Mouse (Mus musculus) naive thymus-derived CD4-positive, alpha-beta T cell, adult 2 months (primary cell): ENCODE measurements at regions not wholly inside any gene's neighbourhood (a gene's known extent, or its start where the extent isn't known, plus 50 kb on each side); places are given as distances from the start of the nearest gene placed in this dataset.

ENCODE experiments used
- DNase-seq: peaks from one replicate; pipeline ENCODE4 v3.0.0-alpha.2; 2011; ENCODE audit warnings: low read depth

DNA sequence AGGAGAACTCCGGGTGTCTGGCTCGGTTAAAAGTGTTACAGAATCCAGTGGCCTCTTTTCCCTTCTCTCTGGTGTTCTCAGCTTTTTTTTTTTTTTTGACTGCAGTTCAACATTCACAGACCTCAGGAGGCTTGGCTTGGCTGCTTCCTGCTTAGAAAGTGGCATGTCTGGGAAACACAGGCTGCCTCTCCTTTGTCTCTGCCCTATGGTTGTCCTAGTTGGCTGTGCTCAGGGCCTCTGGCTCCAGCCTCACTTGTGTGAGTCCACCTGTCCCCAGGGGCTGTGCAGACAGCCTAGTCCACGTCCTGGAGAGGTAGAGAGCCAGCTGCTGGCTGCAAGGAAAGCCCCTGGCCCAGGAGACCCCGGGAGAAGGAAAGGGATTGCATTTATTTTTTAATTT is 212.3 kb upstream of the Rbfox1 start:
- no peak for DNase-seq

DNA sequence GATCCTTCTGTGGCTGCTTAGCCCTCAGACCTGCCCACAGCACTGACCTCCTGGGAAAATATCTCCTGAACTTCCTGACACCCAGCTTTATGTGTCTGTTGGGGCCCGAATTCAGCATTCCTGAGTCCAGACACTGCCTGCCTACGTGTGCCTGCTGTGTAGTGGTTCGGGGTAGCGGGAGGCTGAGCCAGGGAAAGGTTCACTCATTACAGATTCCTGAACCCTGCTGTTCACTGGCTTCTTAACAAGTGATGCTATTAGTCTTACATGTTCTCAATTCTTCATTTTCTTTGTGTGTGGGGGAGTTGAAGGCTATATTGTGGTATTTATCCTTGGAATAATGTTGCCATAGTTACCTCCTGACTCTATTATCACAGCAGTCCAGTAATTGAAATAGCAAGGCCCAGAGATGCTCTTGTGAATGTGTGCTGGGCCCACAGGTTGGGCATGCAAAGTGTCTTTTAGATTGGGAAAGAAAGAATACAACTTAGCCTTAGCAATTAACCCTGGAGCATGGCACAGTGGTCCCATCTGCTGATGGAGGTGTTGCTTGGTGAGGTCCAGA is 216.7 kb upstream of the Rbfox1 start:
- DNase-seq = no peak

DNA sequence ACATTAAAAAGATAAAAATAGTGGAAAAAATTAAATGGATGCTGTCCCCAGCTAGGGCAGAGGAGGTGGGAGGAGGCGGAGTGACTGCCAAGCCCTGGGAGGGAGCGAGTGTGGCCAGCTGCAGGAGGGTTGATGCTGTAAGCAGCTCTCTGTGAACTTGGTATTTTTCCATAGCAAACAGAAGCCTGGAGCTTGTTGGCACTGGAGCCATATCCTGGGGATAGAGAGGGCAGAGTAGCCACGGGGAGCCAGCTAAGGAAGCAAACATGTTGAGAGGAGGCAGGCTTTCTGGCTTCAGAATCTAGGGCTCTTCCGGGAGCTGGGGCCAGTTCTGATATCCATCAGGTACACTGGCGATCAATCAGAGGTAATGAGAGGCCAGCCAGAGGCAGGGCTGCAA is 223.2 kb upstream of the Rbfox1 start:
- DNase-seq = no peak

DNA sequence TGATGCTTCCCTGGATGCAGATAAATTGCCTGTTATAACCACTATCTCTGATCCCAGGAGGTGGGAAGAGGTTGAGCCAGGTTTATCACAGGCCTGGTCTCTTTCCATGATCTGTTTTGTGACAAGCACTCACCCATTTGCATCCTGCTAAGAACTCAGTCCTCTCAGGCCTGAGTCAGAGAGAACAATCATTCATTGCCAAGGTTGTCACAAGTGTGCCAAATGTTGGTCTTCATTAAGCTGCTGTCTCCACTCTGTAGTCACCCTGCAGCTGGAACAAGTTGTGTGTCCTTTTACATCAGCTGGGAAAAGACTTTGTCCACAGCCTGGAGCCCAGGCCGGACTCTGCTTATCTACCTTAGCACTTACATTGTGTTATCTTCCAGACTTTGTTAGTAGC is 233.6 kb upstream of the Rbfox1 start:
- DNase-seq = no peak

DNA sequence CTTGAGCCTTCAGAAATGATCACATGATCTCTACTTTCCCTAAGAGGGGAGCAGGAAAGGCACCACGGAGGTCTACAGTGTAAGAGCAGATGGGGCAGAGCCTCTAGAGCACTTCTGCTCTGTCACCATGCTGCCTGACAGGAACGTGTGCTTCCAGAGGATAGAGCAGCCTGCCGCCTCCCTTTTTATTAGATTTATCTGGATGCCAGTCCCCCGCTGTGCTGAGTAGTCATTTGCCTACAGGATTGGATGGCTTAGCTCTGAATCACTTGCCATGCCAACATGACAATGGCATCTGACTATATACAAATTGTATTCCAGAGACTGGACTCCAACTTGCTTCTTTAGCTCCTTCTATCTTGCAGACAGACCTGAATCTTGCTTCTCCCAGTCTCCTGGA is 234.2 kb upstream of the Rbfox1 start:
- DNase-seq = no peak

DNA sequence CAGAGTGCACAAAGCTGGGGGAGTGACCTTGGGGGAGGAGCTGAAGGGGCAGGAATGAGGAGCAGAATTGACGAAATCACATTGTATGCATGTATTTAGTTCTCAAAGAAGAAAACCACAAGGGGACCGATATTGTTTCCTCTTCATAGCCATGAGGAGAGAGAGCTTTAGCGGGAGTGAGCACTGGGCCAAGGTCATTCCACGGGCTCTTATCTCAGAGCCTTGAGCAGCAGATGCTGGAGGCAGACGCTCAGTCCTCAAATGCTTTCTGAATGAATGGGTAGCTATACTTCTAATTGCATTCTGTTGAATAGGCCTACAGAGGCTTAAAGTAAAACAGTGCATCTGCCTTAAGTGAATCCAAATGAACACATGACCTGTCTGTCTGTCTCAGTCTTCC is 245.2 kb upstream of the Rbfox1 start:
- no peak for DNase-seq

DNA sequence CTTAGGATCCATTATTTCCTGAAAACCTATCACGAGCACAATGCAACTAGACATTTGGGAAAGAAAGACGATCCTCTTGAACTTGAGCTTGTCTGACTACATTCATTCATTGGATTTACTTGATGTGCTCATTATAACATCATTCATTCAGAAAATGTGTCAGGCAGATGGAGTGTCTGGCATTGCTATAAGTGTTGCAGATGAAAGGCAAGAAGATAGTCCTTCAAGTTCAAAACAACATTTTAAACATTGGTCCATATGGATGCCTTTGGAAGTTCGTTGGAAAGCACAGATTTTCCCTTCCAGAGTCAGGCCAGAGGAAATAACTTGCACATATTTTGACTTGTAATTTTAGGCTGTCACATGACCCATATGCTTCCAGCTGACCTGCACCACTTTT is 255.2 kb upstream of the Rbfox1 start:
- no peak for DNase-seq

DNA sequence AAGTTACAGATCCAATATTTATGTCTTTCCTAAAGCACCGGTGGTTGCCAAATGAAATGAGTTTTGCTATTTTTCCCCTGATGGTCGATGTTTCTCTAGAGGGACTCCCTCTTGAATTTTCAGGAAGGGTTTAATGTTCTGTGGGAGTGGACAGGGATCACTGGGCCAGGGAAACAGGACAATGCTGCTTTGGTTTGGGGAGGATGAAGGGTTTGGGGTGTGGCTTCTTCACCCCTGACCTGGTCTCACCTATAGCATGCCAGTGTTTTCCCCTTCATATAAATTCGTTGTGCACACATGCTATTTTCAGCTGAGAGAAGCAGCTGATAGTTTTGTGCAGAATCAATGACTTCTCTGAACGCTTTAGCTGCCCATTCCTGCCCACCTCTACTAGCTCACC is 257.2 kb upstream of the Rbfox1 start:
- no peak for DNase-seq

DNA sequence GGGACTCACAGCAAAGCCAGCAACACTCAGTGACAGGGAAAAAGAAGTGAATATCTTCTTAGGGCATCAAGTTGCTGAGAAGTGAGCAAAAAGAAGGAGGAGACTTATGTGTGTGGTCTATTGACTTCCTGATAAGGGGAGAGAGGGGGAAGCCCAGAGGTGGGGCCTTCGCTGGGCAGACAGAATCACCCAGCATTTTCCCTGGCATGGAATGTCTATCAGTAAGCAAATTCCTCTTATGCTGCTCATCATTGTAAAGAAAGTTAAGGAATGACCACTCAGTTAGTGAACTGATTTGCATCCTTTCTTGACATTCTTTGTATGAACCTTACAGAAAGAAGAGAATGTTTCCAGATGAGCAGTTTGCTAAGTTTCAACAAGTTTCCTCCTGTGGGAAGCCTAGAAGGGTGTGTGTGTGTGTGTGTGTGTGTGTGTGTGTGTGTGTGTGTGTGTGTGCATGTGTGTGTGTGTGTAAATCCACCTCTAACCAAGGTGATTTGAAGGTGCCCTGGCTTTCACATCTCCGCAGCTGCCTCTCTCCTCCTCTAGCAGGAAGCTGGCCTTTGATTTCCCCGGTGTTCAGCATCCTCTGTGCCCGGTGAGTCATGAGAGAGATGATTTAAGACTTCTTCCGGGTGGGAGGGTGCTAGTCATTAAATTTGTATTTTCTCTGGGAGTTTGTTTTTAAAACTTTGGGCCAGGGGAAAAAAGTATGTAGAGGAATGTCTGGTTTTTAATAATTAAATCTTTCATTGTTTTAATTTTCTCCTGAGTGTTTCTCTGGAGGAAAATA is 257.8 kb upstream of the Rbfox1 start:
- no peak for DNase-seq

DNA sequence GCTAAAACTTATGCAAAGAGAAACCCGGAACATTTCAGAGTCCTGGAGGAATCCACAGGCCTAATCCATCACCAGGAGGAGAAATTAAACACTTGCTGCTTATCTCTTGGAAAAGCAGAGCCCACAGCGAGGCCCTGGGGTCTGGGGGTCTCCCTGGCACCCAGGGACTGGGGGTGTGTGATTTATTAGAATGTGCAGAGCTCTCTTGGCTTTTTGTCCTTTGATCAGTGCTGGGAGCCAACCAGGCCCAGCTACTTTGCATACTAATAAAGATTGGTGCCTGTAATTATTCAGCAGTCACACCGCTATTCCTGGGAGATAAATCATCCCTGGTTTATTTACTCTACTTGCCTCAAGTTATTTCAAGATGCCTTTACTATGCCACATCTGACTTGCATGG is 260.0 kb upstream of the Rbfox1 start:
- no peak for DNase-seq

DNA sequence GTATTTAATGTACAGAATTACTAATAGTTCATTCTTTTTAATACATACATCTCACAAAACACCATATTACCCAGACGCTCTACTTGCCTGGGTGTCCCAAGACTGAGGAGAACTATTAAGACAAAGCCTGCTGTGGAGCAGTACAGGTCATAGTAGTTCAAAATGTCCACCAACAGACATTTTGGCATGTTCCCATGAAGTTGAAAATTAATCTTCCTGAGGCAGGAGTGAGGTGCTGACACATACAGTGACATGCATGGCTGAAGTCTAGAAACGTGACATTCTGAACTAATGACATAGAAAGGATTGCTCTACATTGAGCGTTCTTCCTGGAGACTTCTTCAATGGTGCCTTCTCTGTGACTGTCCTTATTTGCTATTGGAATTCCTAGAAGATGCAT is 264.6 kb upstream of the Rbfox1 start:
- DNase-seq = no peak

DNA sequence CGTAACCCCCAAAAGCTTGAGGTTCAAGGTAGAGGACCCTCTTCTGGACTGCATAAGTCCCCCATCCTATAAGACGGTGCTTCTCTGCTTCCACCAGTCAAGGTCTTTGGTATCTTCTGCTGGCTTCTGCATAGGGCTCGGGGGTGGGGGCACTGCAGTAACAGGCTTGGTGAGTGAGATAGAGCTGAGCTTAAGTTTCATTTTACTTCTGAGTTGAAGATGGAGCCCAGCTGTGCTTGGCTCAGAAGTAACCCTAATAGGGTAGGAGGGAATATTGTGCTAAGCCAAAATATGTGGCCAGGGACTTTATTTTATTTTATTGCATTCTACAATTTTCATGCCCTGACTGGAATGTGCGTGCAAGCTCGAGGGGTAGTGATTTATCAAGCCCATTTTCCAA is 268.8 kb upstream of the Rbfox1 start:
- no peak for DNase-seq

DNA sequence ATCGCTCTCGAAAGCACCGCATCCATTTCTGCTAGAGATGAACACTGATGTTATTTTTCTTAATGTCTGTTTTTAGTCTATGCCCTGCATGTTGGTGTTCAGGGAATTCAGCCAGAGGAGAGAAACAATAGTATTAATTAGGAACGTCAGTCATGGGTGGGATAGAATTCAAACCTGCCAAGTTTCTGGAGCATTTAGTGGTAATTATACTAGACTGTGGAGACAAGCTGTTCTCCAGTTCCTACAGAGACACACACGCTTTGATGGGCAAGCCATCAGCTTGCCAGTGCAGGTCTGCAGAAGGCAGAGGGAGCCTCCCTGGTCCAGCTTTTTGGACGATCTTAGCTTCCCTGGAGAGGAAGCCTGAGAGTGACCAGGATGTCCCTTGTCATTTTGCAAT is 289.8 kb upstream of the Rbfox1 start:
- no peak for DNase-seq

DNA sequence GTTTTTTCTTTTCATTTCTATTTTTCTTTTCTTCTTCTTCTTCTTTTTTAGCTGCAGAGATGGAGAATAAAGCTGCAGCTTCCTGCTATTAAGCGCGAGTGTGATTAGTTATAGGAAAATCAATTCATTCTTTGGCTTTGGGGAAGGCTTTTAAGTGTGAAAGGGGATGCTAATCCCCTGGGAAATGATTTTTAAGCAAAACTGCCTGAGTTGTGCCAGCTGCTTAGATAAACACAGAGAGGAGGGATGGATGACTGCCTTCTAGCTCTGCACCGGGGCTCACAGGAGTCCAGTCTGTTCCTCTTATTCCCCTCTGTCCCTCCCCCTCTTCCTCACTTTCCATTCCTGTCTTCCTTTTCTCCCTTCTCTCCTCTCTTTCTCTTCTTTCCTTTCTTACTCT is 306.8 kb upstream of the Rbfox1 start:
- DNase-seq = no peak

DNA sequence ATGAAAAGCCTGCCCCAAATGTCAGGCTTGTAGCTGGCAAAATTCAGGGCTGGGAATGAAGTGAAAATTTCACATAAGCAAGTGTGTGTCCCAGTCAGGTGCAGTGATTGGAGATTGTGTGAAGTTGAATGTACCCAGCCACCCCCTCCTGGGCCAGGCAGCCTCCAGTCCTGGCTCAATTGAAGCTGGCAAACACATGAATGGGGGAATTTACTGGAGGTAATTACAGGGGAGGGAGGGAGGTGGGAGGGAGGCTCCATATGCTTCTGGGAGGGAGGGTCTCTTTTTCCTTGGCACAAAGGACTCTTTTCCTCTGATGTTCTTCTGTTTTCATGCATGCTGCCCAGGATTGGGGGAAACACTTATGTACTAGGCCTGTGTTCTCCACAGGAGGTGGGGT is 312.4 kb upstream of the Rbfox1 start:
- no peak for DNase-seq

DNA sequence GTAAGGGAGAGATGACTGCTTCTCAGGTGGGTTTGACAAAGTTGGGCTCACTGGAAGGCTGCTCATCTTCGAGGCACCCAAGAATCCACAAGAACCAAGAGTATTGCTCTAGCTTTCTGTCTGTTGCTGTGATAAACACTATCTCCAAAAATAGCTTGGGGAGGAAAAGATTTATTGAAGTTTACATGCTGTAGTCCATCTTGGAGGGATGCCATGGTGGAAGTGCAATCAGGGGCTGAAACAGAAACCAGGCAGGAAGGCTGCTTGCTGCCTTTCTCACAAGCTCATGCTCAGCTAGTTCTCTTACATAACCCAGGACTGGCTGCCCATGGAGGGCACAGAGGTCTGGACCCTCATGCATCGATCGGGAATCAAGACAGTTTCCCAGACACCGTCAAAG is 314.5 kb upstream of the Rbfox1 start:
- DNase-seq = no peak

DNA sequence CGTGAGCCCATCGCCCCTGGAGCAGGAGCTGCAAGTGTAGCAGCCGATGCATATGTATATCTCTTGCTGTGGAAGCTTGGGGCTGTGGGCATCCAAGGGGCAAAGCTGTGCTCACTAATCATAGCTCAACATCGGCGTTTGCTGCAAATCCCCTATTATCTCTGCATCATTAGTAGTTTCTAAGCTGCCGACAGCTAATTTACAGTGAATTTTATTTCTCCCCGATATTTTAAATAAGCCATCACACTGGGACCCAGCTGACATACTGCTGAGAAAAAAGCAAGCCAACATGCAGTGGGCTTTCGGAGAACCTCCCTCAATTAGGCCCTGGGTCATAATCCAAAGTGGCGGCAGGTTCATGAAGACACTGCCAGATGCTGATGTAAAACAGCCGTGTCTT is 313.3 kb upstream of the Eef2kmt start:
- no peak for DNase-seq

DNA sequence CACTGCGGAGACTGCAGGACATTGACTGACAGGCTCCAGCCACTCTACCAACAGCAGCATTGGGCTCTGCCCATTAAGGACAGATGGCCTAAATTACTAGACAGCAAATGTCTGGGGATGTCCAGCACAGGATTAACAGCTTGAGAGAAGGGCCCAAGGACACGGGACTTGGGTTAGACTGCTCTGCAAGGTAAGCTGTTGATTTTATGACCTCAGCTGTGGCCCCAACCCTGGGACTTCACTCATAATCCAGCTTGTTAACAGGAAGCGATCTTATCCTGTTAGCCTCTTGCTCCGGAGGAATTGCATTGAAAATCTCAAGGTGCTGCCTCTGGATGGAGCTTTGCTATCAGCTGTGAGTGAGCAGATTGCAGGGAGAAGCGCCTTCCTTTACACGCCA is 293.2 kb upstream of the Eef2kmt start:
- DNase-seq = no peak

DNA sequence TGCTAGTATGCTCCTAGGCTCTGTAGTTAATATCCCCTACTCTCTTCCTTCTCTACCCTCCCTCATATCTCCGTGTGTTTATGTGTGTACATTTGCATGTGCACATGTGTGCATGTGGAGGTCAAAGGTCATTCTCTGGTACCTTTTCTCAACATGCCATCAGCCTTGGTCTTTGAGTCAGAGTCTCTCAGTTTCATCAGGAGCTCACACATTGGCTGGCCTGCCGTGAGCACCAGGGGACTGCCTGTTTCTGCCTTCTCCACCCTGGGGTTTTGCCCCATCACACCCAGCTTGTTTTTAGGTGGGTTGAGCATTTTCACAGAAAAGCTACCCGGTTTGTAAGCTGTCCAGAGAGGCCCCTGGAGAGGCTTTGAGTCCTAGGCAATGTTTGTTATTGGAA is 292.8 kb upstream of the Eef2kmt start:
- DNase-seq = no peak

DNA sequence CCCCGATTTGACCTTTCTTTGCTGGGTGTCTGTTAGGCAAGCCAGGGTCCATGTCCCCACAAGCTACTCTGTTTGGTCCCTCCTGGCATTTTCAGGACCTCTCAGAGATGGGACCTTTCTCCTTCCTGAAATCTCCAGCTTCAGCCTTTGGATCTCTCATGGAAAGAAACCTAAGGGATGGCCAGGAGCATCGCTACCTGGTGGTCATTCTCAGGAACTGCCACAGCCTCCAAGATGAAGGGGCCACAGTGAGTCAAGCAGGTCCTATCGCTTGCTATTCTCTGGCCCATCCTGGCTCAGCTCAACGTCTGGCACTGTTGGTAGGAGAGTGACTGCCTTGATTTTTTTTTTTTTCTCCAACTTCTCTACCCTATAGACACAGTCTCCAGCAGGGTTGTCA is 291.0 kb upstream of the Eef2kmt start:
- no peak for DNase-seq

DNA sequence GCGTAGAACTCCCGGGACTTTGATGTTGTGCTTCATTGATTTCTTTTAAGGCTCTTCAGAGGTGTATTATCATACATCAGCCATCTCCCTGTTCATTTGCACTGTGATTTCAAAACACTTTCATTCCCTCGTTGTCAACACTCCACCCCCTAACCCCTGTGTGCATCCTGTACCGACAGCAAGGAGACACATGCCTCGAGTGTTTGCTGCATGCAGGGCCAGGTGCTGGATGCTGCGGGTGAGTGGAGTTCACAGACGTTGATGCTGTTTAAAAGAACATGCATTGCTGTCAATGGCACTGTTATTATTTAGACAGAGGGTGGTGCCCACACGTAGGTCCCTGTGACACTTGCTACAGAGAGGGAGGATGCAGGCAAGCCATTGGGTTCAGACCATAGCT is 290.0 kb upstream of the Eef2kmt start:
- DNase-seq = no peak

DNA sequence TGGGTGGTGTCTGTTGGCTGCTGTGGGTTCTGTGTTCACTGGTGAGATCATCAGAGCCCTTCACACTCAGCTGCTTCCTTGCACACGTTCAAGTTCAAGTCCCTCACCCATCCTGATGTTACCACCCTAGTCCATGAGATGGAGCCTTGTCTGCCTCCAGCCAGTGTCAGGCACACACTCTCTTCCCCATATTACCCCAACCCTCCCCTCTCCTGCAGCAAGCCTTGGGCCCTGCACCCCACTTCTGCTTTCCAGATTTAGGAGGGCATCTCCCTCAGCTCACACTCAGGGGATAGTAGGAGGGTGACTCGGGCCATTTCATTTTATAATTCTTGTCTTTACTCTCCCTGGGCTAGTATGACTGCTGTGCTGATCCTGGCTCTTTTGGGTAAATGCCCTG is 288.7 kb upstream of the Eef2kmt start:
- DNase-seq = no peak

DNA sequence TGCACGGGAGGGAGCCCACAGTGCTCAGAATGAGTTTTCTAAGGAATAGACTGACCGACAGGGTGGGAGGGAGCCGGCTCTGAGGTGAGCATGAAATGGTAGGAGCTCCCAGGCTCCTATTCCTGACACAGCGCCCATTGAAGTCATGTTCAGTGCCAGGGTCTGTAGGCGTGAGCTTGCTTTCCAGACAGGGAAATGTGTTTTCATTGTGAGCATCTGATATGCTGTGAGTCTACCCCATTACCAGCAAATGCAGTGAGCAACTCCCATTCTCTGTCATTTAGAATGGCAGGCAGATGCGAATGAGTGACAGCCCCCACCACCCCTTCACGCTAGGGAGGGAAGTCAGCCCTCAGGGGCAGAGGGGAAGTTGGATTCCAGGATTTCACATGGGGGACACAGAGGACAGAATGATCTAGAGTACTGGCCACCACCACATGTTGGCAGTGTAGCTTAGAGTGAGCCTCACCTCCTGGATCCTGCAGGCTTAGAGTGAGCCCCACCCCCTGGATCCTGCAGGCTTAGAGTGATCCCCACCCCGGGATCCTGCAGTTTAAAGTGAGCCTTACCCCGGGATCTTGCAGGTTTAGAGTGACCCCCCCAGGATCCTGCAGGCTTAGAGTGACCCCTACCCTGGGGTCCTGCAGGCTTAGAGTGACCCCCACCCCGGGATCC is 283.2 kb upstream of the Eef2kmt start:
- no peak for DNase-seq
